Mouse (Mus musculus) myocyte (in vitro differentiated cells): ENCODE results near the gene Sdk1.

Experiments used
- POLR2A ChIP-seq: IDR thresholded peaks from one replicate; pipeline ENCODE4 v1.6.1; 2011; ENCODE audit warnings: low read depth, mild to moderate bottlenecking, control low read depth, moderate library complexity; ENCODE audit not compliant: insufficient read length
- SRF ChIP-seq: IDR thresholded peaks from one replicate; pipeline ENCODE4 v1.6.1; 2011; ENCODE audit warnings: low read depth; ENCODE audit not compliant: control insufficient read depth, insufficient read length

DNA sequence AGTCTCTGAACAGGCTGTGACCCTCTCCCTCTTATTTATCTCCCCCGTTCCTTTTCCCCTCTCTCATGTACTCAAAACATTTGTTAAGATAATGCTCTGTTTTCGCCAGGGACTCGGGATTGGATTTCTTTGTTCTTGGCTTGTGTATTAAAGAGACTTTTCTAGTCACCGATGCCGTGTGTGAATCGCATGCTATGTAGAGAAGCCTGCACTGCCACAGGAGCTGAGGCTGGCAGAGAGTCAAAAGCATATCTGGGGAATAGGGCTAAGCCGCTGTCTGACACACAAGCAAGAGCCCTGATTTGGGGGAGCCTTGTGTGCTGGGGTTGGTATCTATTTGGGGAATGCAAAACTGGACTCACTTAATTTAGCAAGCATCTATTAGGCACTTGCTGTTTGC is 671.6 kb downstream of the Sdk1 start:
- TF ChIP-seq SRF, result no peak
- TF ChIP-seq POLR2A, result no peak
